Mouse (Mus musculus): ENCODE results near the gene Hoxa5.

Gene Hoxa5

DNA sequence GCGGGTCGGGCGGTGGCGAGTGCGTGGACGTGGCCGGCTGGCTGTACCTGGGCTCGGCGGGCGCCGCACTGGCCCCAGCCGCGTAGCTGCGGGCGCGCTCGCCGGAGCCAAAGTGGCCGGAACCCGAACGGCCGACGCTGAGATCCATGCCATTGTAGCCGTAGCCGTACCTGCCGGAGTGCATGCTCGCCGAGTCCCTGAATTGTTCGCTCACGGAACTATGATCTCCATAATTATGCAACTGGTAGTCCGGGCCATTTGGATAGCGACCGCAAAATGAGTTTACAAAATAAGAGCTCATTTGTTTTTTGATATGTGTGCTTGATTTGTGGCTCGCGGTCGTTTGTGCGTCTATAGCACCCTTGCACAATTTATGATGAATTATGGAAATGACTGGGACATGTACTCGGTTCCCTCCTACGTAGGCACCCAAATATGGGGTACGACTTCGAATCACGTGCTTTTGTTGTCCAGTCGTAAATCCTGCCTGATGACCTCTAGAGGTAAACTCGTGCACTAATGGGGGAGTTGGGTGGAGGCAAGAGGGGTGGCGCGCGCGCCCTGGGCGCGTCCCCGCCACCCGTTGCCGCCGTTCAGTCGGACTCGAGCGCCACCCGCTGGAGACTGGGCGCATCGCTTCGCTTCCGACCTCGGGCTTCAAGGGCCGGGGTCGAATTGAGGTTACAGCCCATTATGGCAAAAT is at the start of gene Hoxa5:
TSS of gene Hoxa5 (minus strand) at position 538 of the 703 bp plus-strand sequence.
- no peak for DNase-seq

DNA sequence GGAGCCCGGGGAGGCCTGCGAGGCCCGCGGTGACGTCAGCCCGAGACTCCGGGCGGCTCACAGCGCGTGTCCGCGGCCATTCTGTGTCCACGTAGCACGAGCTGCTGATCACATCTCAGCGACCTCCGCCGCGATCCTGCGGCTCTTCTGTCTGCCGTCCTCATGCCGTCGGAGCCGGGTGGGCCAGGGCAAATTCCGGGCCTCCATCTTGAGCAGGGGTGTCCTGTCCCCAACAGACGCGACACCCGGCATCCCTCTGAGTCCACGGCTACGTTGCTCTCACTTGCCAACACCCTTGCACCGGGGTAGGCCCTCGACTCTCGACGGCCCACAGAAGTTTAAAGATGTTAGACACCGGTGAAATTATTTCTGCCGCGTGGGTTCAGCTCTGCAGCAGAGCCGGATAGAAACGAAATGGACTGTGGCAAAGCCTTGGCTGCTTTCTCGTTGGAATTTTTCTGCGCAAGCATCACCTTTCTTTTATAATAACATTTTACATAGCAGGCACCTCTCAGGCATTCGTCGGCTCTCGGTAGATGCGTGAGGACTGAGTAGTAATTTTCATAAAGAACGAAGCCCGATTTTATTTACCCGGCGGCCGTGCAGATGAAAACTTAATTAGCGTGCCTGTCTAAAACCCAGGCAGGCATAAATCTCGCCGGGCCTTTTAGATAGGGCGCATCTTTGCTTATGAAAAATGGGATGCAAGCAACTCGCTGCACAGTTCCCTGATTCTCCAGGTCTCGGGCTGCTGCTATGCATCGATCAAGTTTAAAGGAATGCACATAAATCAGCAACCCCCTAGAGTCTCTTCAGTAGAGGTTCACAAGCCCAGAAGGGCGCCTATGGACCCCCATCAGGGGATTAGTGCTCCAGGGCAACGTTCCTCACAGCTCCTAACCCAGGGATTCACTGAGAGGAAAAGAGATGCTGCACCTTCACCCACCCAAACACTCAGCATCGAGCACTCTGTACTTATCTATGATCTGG is 49.4 kb upstream of the Hoxa5 start:
- peak; percentile 47 for DNase-seq

- peak; percentile 38 for DNase-seq
These were observed 48.5 kb upstream of the Hoxa5 start for GRCm38 (mm10) chr6:52252775-52253376.

DNA sequence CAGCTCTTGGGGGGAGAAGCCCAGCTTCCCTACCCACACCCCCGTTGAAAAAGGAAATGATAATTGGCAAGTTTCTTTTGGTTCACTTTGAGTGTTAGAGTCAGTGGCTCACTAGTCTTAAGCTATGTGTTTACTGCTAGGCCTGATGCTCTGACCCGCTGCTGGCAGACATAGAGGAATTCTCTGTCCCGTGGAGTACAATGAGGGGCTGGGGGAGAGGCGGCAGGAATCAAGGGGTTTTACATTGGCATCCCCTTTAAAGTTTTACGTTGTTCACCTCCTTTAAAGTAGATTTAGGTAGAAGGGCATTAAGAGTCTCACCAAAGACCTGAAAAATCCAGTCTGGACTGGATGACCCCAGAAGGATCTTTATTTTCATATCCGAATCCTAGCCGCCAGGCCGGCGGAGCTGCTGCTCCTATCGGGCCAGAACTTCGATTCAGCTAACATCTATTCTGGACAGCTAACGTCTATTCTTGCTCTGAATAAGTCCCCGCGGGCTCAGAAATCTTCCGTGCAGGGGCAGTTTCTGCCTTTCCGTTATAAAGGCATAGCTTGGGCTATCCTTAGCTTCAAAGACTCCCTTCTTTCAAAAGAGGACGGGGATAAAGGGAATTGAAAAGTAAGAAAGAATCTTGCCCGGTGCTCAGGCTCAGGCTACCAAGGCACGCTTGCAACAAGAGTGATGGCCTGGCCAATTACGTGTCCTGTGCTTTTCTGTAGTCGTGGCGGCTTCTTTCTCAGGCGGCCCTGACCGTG is 47.8 kb upstream of the Hoxa5 start:
- no peak for DNase-seq

GRCm38 (mm10) chr6:52251177-52251879 is 46.9 kb upstream of the Hoxa5 start:
- DNase-seq, result peak; percentile 3

- DNase-seq, result no peak
These were observed 45.4 kb upstream of the Hoxa5 start for GRCm38 (mm10) chr6:52249826-52250225.

DNA sequence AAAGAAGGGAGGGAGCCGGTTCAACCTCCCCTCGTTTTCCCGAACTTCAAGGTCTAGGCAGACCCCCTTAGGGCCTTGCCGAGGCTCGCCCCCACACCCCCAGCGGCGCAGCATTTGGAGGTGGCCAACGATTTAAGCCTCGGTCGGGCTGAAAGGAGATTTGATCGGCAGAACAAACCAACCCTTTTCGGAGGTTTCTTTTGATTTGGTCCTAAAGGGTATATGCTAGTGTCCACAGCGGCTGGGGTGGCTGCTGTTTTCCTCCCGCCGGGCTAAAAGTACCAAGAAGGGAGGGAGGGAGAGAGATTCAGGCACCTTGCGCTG is 45.0 kb upstream of the Hoxa5 start:
- DNase-seq, result no peak

DNA sequence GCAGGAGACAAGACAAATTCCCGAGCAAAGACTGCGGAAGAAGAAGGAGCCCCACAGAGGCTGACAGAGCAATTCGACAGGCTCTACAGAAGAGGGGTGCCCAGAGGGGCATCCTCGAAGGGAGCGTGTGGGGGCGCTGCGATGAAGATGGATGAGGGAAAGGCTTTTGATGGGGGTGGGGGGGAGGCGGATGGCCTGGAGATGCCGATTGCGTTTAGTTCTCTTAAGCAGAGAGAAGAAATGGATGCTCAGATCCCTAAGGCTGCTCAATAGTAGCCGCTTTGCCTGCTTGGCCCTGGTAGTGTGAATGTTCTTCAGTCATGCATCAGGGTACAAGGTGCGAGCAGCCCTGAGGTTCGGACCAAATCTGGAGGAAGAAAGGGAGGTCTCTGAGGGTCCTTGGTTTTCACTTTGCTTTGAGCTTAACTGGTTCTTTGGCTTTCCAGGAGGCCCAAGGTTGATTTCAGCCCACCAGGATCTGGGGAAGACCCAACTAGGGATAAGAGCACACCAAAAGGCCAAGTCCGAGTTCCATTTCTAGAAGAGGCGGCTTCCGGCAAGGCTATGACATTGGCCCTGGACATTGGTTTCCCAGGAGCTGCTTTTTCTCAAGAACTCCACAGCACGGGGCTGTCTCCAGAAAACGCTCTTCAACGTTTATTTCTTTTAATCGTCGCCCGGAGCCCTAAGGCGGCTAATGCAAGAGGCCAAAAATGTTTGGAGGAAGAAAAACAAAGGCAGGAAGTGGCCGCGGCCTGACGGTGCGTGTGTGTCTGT is 44.4 kb upstream of the Hoxa5 start:
- peak; percentile 13 for DNase-seq

DNA sequence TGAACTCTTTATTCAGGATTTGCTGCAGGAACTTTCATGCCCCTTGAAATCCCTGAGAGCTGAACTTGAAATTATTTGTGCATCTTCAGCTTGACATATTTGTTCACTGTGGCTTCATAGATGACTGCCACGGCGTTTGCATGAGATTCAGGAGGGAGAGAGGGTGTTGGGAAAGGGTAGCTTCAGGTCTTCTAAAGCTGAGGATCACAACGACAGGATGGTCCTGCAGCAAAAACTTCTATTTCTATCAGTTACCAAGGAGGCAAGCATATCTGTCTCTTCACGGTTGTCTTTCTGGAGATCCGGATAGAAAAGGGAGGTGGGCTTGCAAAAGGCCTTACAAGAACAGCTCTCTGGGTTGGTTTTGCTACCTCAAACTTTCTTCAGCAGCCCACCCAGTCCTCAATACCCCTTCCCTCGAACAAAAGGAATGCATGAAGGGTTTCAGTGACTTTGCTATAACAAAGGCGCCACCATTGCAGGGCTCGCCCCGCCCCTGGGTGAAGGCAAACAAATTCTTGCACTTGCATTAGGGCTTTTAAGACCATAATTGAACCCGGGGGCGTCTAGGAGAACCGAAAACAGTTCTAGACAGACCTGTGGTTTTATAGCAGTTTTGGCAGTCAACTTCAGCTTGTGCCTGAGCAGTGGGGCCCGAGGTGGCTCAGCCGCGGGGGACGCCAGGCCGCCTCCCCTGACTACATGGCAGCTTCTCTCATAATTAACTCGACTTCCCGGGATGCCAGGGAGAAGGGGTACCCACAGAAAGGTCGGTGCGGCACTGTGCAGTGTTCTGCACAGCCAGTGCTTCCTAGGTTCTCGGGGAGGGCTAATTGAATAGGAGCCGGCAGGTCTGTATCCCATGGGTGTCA is 43.6 kb upstream of the Hoxa5 start:
- DNase-seq, result peak; percentile 23

GRCm38 (mm10) chr6:52246916-52247315 is 42.5 kb upstream of the Hoxa5 start:
- DNase-seq, result peak; percentile 4

- peak; percentile 28 for DNase-seq
These were observed 42.0 kb upstream of the Hoxa5 start for GRCm38 (mm10) chr6:52246403-52246803.

GRCm38 (mm10) chr6:52245757-52246142 is 41.4 kb upstream of the Hoxa5 start, which contains the start of gene Hoxa11:
Hoxa11 (minus strand) TSS chr6:52245810.
- no peak for DNase-seq

DNA sequence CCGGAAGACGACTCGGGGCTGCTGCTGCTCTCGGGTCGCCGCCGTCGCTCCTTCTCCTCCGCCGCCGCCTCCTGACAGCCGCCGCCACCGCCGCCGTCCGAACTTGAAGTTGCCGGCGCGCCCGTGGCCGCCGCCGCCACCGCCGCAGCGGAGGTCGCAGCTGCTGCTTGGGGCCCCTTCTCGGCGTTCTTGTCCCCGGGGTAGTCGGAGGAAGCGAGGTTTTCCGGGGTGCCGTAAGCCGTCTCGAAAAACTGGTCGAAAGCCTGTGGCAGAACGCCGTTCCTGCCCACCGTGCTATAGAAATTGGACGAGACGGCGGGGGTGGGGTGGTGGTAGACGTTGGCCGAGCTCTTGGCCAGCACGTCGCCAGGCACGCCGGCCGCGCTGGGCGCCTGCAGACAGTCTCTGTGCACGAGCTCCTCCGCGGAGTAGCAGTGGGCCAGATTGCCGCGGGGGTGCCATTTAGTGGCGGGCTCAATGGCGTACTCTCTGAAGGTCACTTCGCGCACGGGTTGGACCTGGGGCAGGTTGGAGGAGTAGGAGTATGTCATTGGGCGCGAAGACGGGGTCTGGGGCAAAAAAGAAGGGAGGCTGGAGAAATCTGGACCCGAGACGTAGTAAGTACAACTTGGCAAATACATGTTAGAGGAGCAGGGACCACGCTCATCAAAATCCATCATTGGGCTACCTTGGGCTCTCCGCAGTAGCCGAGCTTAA is 40.8 kb upstream of the Hoxa5 start:
- DNase-seq, result peak; percentile 58

GRCm38 (mm10) chr6:52244471-52245039 is 40.2 kb upstream of the Hoxa5 start:
- DNase-seq, result no peak

- DNase-seq, result no peak
These were observed 39.3 kb upstream of the Hoxa5 start for GRCm38 (mm10) chr6:52243681-52244121.

DNA sequence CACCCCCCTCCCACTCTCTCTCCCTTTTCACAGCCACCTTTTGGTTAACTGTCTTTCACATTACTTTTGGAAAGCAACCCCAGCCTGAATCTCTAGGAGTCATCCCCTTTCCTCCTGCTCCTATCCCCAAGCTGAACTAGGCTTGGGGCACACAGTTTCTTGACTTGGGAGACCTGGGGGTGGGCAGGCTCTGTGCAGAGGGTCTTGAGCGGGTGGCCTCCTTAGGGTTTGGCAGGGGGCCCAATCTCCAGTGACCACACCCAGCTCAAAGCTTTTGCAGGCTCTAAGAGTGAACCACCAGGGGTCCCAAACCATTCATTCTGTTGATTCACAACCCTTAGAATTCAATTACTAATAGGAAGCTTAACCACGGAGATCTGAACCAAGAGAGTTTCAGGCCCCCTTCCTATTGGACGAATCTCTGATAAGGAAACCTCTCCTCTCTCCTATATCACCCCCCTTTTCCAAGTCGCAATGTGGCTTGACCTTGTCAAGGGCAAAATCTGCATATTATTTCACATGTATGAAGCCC is 38.5 kb upstream of the Hoxa5 start:
- DNase-seq, result no peak

- DNase-seq, result no peak
These were observed 36.7 kb upstream of the Hoxa5 start for GRCm38 (mm10) chr6:52241001-52241621.

DNA sequence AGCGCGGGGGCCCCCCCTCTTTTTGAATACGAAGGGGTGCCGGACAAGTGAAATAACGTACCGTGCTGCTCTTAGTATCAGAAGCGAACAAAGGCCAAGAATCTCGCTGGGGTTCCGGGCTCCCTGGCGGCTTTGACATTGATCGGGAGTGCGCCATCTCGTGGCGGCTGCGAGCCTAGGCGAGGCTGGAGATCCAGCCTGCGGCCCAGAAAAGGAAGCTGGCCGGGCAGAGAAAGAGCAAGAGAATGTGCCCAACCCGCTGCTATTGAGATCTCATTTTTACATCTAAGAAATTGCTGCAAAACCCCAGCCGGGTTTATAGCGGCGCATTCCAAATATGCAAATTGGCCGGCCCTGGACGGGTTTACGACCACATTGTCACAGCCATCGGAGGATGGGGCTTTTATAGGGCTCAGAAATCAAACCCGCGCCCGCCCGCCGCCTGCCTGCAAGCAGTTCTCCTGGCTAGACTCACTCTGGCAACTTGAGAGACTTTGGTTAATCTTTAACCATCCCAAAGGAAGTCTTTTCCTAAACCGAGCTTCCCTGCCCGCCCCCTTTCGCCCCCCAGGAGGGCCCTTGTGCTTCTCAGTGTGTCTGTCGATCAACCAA is 36.1 kb upstream of the Hoxa5 start, which contains the start of gene Hoxa10:
TSS of gene Hoxa10 (minus strand) at position 466 of the 612 bp plus-strand sequence.
- peak; percentile 90 for DNase-seq
